Mouse (Mus musculus) embryonic facial prominence, embryonic 13.5 days (tissue): Measurements from ENCODE around the gene Cdh5. TPM values are rescaled to one million over a fixed set of nuclear protein-coding genes. Genes with fewer than 3 reads are reported as not detected.

Experiments
- ATAC-seq: fragments of 200-750 bp; cut with Nextera tagmentation; 2 replicates; pipeline ENCODE4 v1.8.0; 2017; ENCODE audit warnings: low read depth; ENCODE audit not compliant: insufficient number of reproducible peaks, insufficient read depth, low FRiP score, low TSS enrichment
- H3K27ac ChIP-seq: fragments of 300-500 bp; sonication (generic); 2 replicates; pipeline ENCODE4 v1.5.1; 2015; ENCODE audit warnings: moderate library complexity, mild to moderate bottlenecking, inconsistent platforms
- H3K27me3 ChIP-seq: fragments of 300-500 bp; sonication (generic); 2 replicates; pipeline ENCODE4 v1.6.1; 2015; ENCODE audit warnings: mild to moderate bottlenecking, inconsistent platforms
- H3K36me3 ChIP-seq: fragments of 300-500 bp; sonication (generic); 2 replicates; pipeline ENCODE4 v1.6.1; 2015; ENCODE audit warnings: mild to moderate bottlenecking, inconsistent platforms
- H3K4me1 ChIP-seq: fragments of 300-500 bp; sonication (generic); 2 replicates; pipeline ENCODE4 v1.6.1; 2015; ENCODE audit warnings: inconsistent platforms
- H3K4me2 ChIP-seq: fragments of 300-500 bp; sonication (generic); 2 replicates; pipeline ENCODE4 v1.6.1; 2015; ENCODE audit warnings: moderate library complexity, mild to moderate bottlenecking, inconsistent platforms
- H3K4me3 ChIP-seq: fragments of 300-500 bp; sonication (generic); 2 replicates; pipeline ENCODE4 v1.5.1; 2015; ENCODE audit warnings: mild to moderate bottlenecking, inconsistent platforms
- H3K9ac ChIP-seq: fragments of 300-500 bp; sonication (generic); 2 replicates; pipeline ENCODE4 v1.6.1; 2015; ENCODE audit warnings: mild to moderate bottlenecking, inconsistent platforms
- H3K9me3 ChIP-seq: fragments of 300-500 bp; sonication (generic); 2 replicates; pipeline ENCODE4 v1.6.1; 2016; ENCODE audit warnings: inconsistent platforms
- WGBS: fragments of 180-500 bp; shearing (Covaris S2); methylation state at CpG from one replicate; pipeline ENCODE4 v1.1.7; 2015; ENCODE audit warnings: mixed read lengths; 5-methylcytosine and 5-hydroxymethylcytosine counted together
- polyA plus RNA-seq: library from polyadenylated mRNA; unstranded; fragments of >200 nt; fragmentation: Nextera tagmentation; extraction: Ambion mirVana; gene quantifications from 2 replicates; pipeline ENCODE4 v1.2.1, GENCODE M21; 2015

Gene Cdh5
- polyA plus RNA-seq, 1 experiment from 2014 or later, result 25.1 TPM

GRCm38 (mm10) chr8:104175848-104176527, 74.6 kb downstream of the Cdh5 start:
- 69% methylated on average over 8 of the region's 8 CpGs for WGBS
- H3K36me3 ChIP-seq, result no peaks in the 10 kb centered on the region
- 0 out of 2 replicates have a peak, but pooled peaks have one; percentile 53 for ATAC-seq

GRCm38 (mm10) chr8:104177054-104177453, 75.6 kb downstream of the Cdh5 start:
- no peak overlapping the region for H3K4me2 ChIP-seq

More at GRCm38 (mm10) chr8:104175848-104176527, 74.6 kb downstream of the Cdh5 start:
- no peak overlapping the region for H3K9ac ChIP-seq
- H3K4me2 ChIP-seq, result no peak overlapping the region
- no peak overlapping the region for H3K27ac ChIP-seq
- no peaks in the 10 kb centered on the region for H3K9me3 ChIP-seq
- H3K27me3 ChIP-seq, result peaks cover 32% of the 10 kb centered on the region
- H3K4me3 ChIP-seq, result no peak overlapping the region
- peaks cover 3% of the 10 kb centered on the region; the same call in 1 of the 2 replicates for H3K4me1 ChIP-seq

GRCm38 (mm10) chr8:104184905-104185304, 83.5 kb downstream of the Cdh5 start:
- no peaks in the 10 kb centered on the region for H3K36me3 ChIP-seq
- 14% methylated on average over 6 of the region's 6 CpGs for WGBS
- H3K27ac ChIP-seq, result no peak overlapping the region
- no peaks in the 10 kb centered on the region for H3K27me3 ChIP-seq
- H3K4me2 ChIP-seq, result no peak overlapping the region
- no peak for ATAC-seq
- no peak overlapping the region for H3K9ac ChIP-seq
- H3K9me3 ChIP-seq, result no peaks in the 10 kb centered on the region
- H3K4me1 ChIP-seq, result 0 out of 2 replicates have a peak, but pooled peaks cover 3% of the 10 kb centered on the region
- no peak overlapping the region for H3K4me3 ChIP-seq

More at GRCm38 (mm10) chr8:104177054-104177453, 75.6 kb downstream of the Cdh5 start:
- Histone ChIP-seq H3K9ac (no peak overlapping the region), H3K36me3 (no peaks in the 10 kb centered on the region), H3K4me3 (no peak overlapping the region), H3K4me1 (no peaks in the 10 kb centered on the region), H3K27ac (no peak overlapping the region), H3K27me3 (peaks cover 21% of the 10 kb centered on the region), H3K9me3 (no peaks in the 10 kb centered on the region)
- no peak for ATAC-seq
- WGBS, result 64% methylated on average over 4 of the region's 4 CpGs

GRCm38 (mm10) chr8:104186827-104187226, 85.4 kb downstream of the Cdh5 start:
- no peak overlapping the region for H3K4me3 ChIP-seq
- no peak for ATAC-seq
- WGBS, result 89% methylated on average over 4 of the region's 4 CpGs

GRCm38 (mm10) chr8:104187622-104188021, 86.2 kb downstream of the Cdh5 start:
- ATAC-seq, result no peak
- no peaks in the 10 kb centered on the region for H3K9me3 ChIP-seq
- no peak overlapping the region for H3K9ac ChIP-seq
- no peaks in the 10 kb centered on the region for H3K36me3 ChIP-seq
- no peak overlapping the region for H3K27ac ChIP-seq
- 87% methylated on average over 6 of the region's 6 CpGs for WGBS
- no peak overlapping the region for H3K4me3 ChIP-seq
- H3K4me1 ChIP-seq, result 0 out of 2 replicates have a peak, but pooled peaks cover 7% of the 10 kb centered on the region
- no peak overlapping the region for H3K4me2 ChIP-seq
- no peaks in the 10 kb centered on the region for H3K27me3 ChIP-seq

More at GRCm38 (mm10) chr8:104186827-104187226, 85.4 kb downstream of the Cdh5 start:
- Histone ChIP-seq H3K4me2 (no peak overlapping the region), H3K9me3 (no peaks in the 10 kb centered on the region), H3K27me3 (no peaks in the 10 kb centered on the region), H3K4me1 (0 out of 2 replicates have a peak, but pooled peaks cover 7% of the 10 kb centered on the region), H3K36me3 (no peaks in the 10 kb centered on the region), H3K9ac (no peak overlapping the region), H3K27ac (no peak overlapping the region)

- Histone ChIP-seq H3K27me3 (no peaks in the 10 kb centered on the region), H3K4me1 (0 out of 2 replicates have a peak, but pooled peaks cover 7% of the 10 kb centered on the region), H3K9me3 (no peaks in the 10 kb centered on the region), H3K4me2 (no peak overlapping the region), H3K27ac (no peak overlapping the region), H3K4me3 (no peak overlapping the region), H3K36me3 (no peaks in the 10 kb centered on the region), H3K9ac (no peak overlapping the region)
- WGBS, result 65% methylated on average over 5 of the region's 5 CpGs
- ATAC-seq, result no peak
Measured at GRCm38 (mm10) chr8:104188459-104188858, 87.0 kb downstream of the Cdh5 start.

- Histone ChIP-seq H3K4me1 (0 out of 2 replicates have a peak, but pooled peaks cover 4% of the 10 kb centered on the region), H3K9ac (no peak overlapping the region), H3K9me3 (no peaks in the 10 kb centered on the region), H3K36me3 (no peaks in the 10 kb centered on the region), H3K4me3 (no peak overlapping the region), H3K27me3 (no peaks in the 10 kb centered on the region), H3K4me2 (no peak overlapping the region), H3K27ac (no peak overlapping the region)
- 73% methylated on average over 6 of the region's 6 CpGs for WGBS
- no peak for ATAC-seq
Measured at GRCm38 (mm10) chr8:104190777-104191468, 89.5 kb downstream of the Cdh5 start.

GRCm38 (mm10) chr8:104191496-104191895, 90.1 kb downstream of the Cdh5 start:
- Histone ChIP-seq H3K27ac (no peak overlapping the region), H3K9ac (no peak overlapping the region), H3K4me2 (no peak overlapping the region), H3K4me1 (0 out of 2 replicates have a peak, but pooled peaks cover 4% of the 10 kb centered on the region), H3K4me3 (no peak overlapping the region), H3K9me3 (no peaks in the 10 kb centered on the region), H3K27me3 (no peaks in the 10 kb centered on the region), H3K36me3 (no peaks in the 10 kb centered on the region)
- 26% methylated on average over 11 of the region's 11 CpGs for WGBS
- ATAC-seq, result no peak

Other genes with a start within 250 kb of the Cdh5 start
- 1.0 and 1.4 TPM in 2 replicates for gene Bean1, start 68.8 kb downstream of the Cdh5 start, polyA plus RNA-seq
- gene Tk2, start 146.9 kb downstream of the Cdh5 start, polyA plus RNA-seq, result 19.8 and 21.7 TPM in 2 replicates
- gene Cklf, start 149.2 kb downstream of the Cdh5 start, polyA plus RNA-seq, result 65.1 and 69.5 TPM in 2 replicates
- gene Cmtm2a, start 191.6 kb downstream of the Cdh5 start, polyA plus RNA-seq, result not detected in 2 replicates
- not detected in 2 replicates for gene Gm45711, start 208.5 kb downstream of the Cdh5 start, polyA plus RNA-seq
- gene Cmtm1, start 208.5 kb downstream of the Cdh5 start, polyA plus RNA-seq, result not detected in 2 replicates
- gene Gm11020, start 219.9 kb downstream of the Cdh5 start, polyA plus RNA-seq, result not detected in 2 replicates
- gene Cmtm2b, start 220.6 kb downstream of the Cdh5 start, polyA plus RNA-seq, result not detected in 2 replicates
- gene Cmtm3, start 237.8 kb downstream of the Cdh5 start, polyA plus RNA-seq, result 174 and 185 TPM in 2 replicates